In genomic region chr7:16739056-16739604, GRCm38 (mm10) we compare ENCODE assay signal across 8 mouse cellular contexts. TPM values are rescaled to one million over a fixed set of nuclear protein-coding genes. Genes with fewer than 3 reads are reported as not detected.
DNase-seq lines count a peak whose midpoint lies in the region; ATAC-seq and TF ChIP-seq lines count a peak whose summit lies in the region.

No protein-coding gene starts in this region.

- no peak for ATAC-seq in erythroblast, adult 5-6 weeks (replicated peaks; ENCODE audit: low FRiP score, poor library complexity, severe bottlenecking)
- ATAC-seq in liver, embryonic 11.5 days (replicated peaks; ENCODE audit: low FRiP score): no peak
- no peak for ATAC-seq in CD4-positive, CD25-positive, alpha-beta regulatory T cell, adult 4 months

- peak overlapping the region; percentile 93 for H3K4me3 ChIP-seq in erythroblast, embryonic 14.5 days (replicated peaks)
- peak overlapping the region; percentile 94 for H3K4me3 ChIP-seq in thymus, adult 2 months (ENCODE audit: control insufficient read depth, insufficient read depth, low read length)
- peak overlapping the region; percentile 84 for H3K4me3 ChIP-seq in liver, embryonic 11.5 days (ENCODE audit: low read depth, low read length)

- no peak for TF ChIP-seq POLR2A in thymus, adult 2 months (IDR thresholded peaks at IDR 0.05; ENCODE audit: control insufficient read depth, extremely low read depth, insufficient read depth, low read length, poor library complexity)

- no peak for TF ChIP-seq CTCF in thymus, adult 2 months (IDR thresholded peaks at IDR 0.05; ENCODE audit: borderline replicate concordance, control insufficient read depth, extremely low read depth, insufficient read depth, low read length, poor library complexity)

- H3K4me2 ChIP-seq in liver, embryonic 11.5 days: peak overlapping the region; percentile 93

- no peaks in the 10 kb centered on the region for H3K27me3 ChIP-seq in erythroblast, embryonic 14.5 days (ENCODE audit: control insufficient read depth)
- no peaks in the 10 kb centered on the region for H3K27me3 ChIP-seq in thymus, adult 2 months (ENCODE audit: control insufficient read depth, insufficient read depth, low read length)
- H3K27me3 ChIP-seq in liver, embryonic 11.5 days (replicated peaks; ENCODE audit: control insufficient read depth, insufficient read depth, low read length): no peaks in the 10 kb centered on the region

- no peaks in the 10 kb centered on the region for H3K9me3 ChIP-seq in erythroblast, embryonic 14.5 days (ENCODE audit: control insufficient read depth, low read length)
- no peaks in the 10 kb centered on the region for H3K9me3 ChIP-seq in liver, embryonic 11.5 days (ENCODE audit: control insufficient read depth, low read length)

- peak overlapping the region; percentile 17; the same call in 1 of the 2 replicates for H3K27ac ChIP-seq in thymus, adult 2 months (ENCODE audit: control insufficient read depth, insufficient read depth, low read length)
- H3K27ac ChIP-seq in liver, embryonic 11.5 days (ENCODE audit: low read depth, low read length): peak overlapping the region; percentile 57; the same call in 1 of the 2 replicates

- WGBS in thymus, adult 2 months: 38% methylated on average over 10 of the region's 10 CpGs
- 44% methylated on average over 10 of the region's 10 CpGs for WGBS in liver, embryonic 11.5 days

- H3K36me3 ChIP-seq in erythroblast, embryonic 14.5 days (ENCODE audit: control insufficient read depth): peaks cover 40% of the 10 kb centered on the region
- peaks cover 4% of the 10 kb centered on the region; the same call in 1 of the 2 replicates for H3K36me3 ChIP-seq in thymus, adult 2 months (ENCODE audit: control insufficient read depth, insufficient read depth, low read length)
- peaks cover 6% of the 10 kb centered on the region; the same call in 1 of the 2 replicates for H3K36me3 ChIP-seq in liver, embryonic 11.5 days (ENCODE audit: control insufficient read depth, insufficient read depth, low read length)

- peaks cover 37% of the 10 kb centered on the region for H3K4me1 ChIP-seq in erythroblast, embryonic 14.5 days (ENCODE audit: control insufficient read depth)
- peaks cover 11% of the 10 kb centered on the region for H3K4me1 ChIP-seq in thymus, adult 2 months (replicated peaks; ENCODE audit: control insufficient read depth, insufficient read depth, low read length)
- H3K4me1 ChIP-seq in liver, embryonic 11.5 days (replicated peaks; ENCODE audit: control insufficient read depth, insufficient read depth, low read length): peaks cover 10% of the 10 kb centered on the region

- H3K9ac ChIP-seq in liver, embryonic 11.5 days (ENCODE audit: low read depth, low read length): peak overlapping the region; percentile 78

- peak; percentile 9 for DNase-seq in thymus, adult 2 months
- no peak for DNase-seq in thymus, postnatal 4 days
- no peak for DNase-seq in liver, embryonic 11.5 days (ENCODE audit: low spot score)
- DNase-seq in ovary, postnatal 10 days (ENCODE audit: low spot score): no peak
- no peak for DNase-seq in right cerebral cortex, adult 2 months (ENCODE audit: low spot score in 2 of 2)

RNA-seq across cellular contexts. Expression of gene Ap2s1, which starts 0.9 kb away (rescaled TPM):
- polyA plus RNA-seq in erythroblast, embryonic 14.5 days (2012): 136 and 162 TPM in 2 replicates
- total RNA-seq in erythroblast, adult 5-6 weeks (2015; ENCODE audit: low replicate concordance): 46.5 and 57.5 TPM in 2 replicates
- total RNA-seq in erythroblast, adult 5-6 weeks (2017; ENCODE audit: low replicate concordance): 19.8 and 25.9 TPM in 2 replicates
- polyA plus RNA-seq in thymus, adult 2 months (2012; rRNA removed): 418 and 426 TPM in 2 replicates
- 289 and 300 TPM in 2 replicates for polyA plus RNA-seq in liver, embryonic 11.5 days (2014; fragmentation: Nextera tagmentation; extraction: Ambion mirVana)
- 10 to 100 TPM; 60.7 to 73.1 TPM for polyA plus RNA-seq in CD4-positive, CD25-positive, alpha-beta regulatory T cell, adult 4 months (2017; shearing (Covaris generic))

RNA-seq across cellular contexts. Expression of gene Ceacam9, which starts 17.4 kb away (rescaled TPM):
- polyA plus RNA-seq in erythroblast, embryonic 14.5 days (2012): not detected in 2 replicates
- total RNA-seq in erythroblast, adult 5-6 weeks (2015; ENCODE audit: low replicate concordance): not detected in 2 replicates
- total RNA-seq in erythroblast, adult 5-6 weeks (2017; ENCODE audit: low replicate concordance): not detected in 2 replicates
- 0.07 TPM in 1 of 2 replicates, not detected in the other for polyA plus RNA-seq in thymus, adult 2 months (2012; rRNA removed)
- polyA plus RNA-seq in liver, embryonic 11.5 days (2014; fragmentation: Nextera tagmentation; extraction: Ambion mirVana): not detected in 2 replicates
- not detected for polyA plus RNA-seq in CD4-positive, CD25-positive, alpha-beta regulatory T cell, adult 4 months (2017; shearing (Covaris generic))

RNA-seq across cellular contexts. Expression of gene Slc1a5, which starts 42.0 kb away (rescaled TPM):
- 24.9 and 33.8 TPM in 2 replicates for polyA plus RNA-seq in erythroblast, embryonic 14.5 days (2012)
- 655 and 701 TPM in 2 replicates for total RNA-seq in erythroblast, adult 5-6 weeks (2015; ENCODE audit: low replicate concordance)
- 713 and 810 TPM in 2 replicates for total RNA-seq in erythroblast, adult 5-6 weeks (2017; ENCODE audit: low replicate concordance)
- polyA plus RNA-seq in thymus, adult 2 months (2012; rRNA removed): 254 and 310 TPM in 2 replicates
- 58.4 and 67.9 TPM in 2 replicates for polyA plus RNA-seq in liver, embryonic 11.5 days (2014; fragmentation: Nextera tagmentation; extraction: Ambion mirVana)
- 100 to 1,000 TPM; 142 to 182 TPM for polyA plus RNA-seq in CD4-positive, CD25-positive, alpha-beta regulatory T cell, adult 4 months (2017; shearing (Covaris generic))
